Mouse (Mus musculus) small intestine, adult 2 months (tissue): ENCODE data around the gene Hdac4. TPM values are rescaled to one million over a fixed set of nuclear protein-coding genes. Genes with fewer than 3 reads are reported as not detected.

Experiments
- H3K27ac ChIP-seq: fragments of 200-500 bp; 2 replicates; pipeline ENCODE4 v1.5.1; 2012; ENCODE audit warnings: low read depth, low read length, control low read depth, inconsistent platforms; ENCODE audit not compliant: insufficient read depth
- H3K27me3 ChIP-seq: fragments of 200-500 bp; 2 replicates; pipeline ENCODE4 v1.6.1; 2012; ENCODE audit warnings: mild to moderate bottlenecking, moderate library complexity, low read length, inconsistent platforms; ENCODE audit not compliant: control insufficient read depth, insufficient read depth
- H3K36me3 ChIP-seq: fragments of 200-500 bp; 2 replicates; pipeline ENCODE4 v1.6.1; 2012; ENCODE audit warnings: mild to moderate bottlenecking, low read length, control low read depth, inconsistent platforms; ENCODE audit not compliant: control insufficient read depth, insufficient read depth
- H3K4me1 ChIP-seq: fragments of 200-500 bp; 2 replicates; pipeline ENCODE4 v1.6.1; 2012; ENCODE audit warnings: low read length, inconsistent platforms, mixed read lengths; ENCODE audit not compliant: control insufficient read depth, insufficient read depth, insufficient read length
- H3K4me3 ChIP-seq: fragments of 200-500 bp; 2 replicates; pipeline ENCODE4 v1.5.1; 2012; ENCODE audit warnings: low read depth, mild to moderate bottlenecking, control low read depth, inconsistent platforms, low read length, moderate library complexity
- CTCF ChIP-seq: fragments of 200-500 bp; IDR thresholded peaks from 2 replicates; pipeline ENCODE4 v1.5.1; 2012; ENCODE audit warnings: low read depth, mild to moderate bottlenecking, control low read depth, inconsistent platforms, low read length, moderate library complexity, mixed read lengths; ENCODE audit not compliant: insufficient replicate concordance, insufficient read length; ENCODE audit errors: extremely low read depth
- POLR2A ChIP-seq: fragments of 200-500 bp; IDR thresholded peaks from 2 replicates; pipeline ENCODE4 v1.6.1; 2012; ENCODE audit warnings: low read depth, mild to moderate bottlenecking, control low read depth, inconsistent platforms, low read length, moderate library complexity
- WGBS: fragments of 180-500 bp; shearing (Covaris S2); methylation state at CpG from one replicate; pipeline ENCODE4 v1.1.7; 2018; 5-methylcytosine and 5-hydroxymethylcytosine counted together
- polyA plus RNA-seq: library from polyadenylated mRNA; depleted of rRNA; stranded (reverse); fragments of >200 nt; gene quantifications from 2 replicates; pipeline ENCODE4 v1.2.3, GENCODE M21; 2012

Gene Hdac4
- polyA plus RNA-seq, 1 experiment: 21.0 TPM

DNA sequence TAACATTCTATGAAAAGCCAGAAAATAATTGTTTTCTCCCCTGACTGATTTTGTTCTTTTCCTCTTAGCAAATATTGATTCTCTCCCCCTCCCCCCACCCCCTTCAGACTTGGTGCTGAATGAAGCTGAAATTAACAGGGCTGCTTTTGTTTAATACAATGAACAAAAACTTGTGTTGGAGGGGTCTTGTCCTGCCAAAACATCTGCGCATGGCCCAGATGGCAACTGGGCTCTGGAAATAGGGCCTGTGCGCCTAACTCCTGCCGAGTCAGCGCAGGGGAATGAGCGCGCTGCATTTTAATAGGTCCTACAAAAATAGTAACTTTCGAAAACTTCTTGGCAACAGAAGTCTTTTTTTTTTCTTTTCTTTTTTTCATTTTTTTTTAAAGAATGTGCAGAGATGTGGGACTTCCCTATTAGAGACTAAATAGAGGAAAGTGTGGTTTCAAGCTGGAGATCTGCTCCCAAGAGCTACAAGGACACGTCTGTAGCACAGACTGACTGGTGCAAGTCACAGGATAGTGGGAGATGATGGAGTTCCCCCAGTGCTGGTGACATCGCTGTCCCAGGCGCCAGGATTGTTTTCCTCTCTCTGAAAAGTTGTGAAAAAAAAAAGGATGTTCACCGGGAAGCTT lies 20.6 kb upstream of the Hdac4 start:
- no peak overlapping the region for H3K4me3 ChIP-seq
- 78% methylated on average over 11 of the region's 11 CpGs for WGBS
- H3K4me1 ChIP-seq: no peaks in the 10 kb centered on the region
- TF ChIP-seq POLR2A (no peak), CTCF (no peak)
- H3K27ac ChIP-seq: no peak overlapping the region
- H3K36me3 ChIP-seq: no peaks in the 10 kb centered on the region
- H3K27me3 ChIP-seq: no peaks in the 10 kb centered on the region

DNA sequence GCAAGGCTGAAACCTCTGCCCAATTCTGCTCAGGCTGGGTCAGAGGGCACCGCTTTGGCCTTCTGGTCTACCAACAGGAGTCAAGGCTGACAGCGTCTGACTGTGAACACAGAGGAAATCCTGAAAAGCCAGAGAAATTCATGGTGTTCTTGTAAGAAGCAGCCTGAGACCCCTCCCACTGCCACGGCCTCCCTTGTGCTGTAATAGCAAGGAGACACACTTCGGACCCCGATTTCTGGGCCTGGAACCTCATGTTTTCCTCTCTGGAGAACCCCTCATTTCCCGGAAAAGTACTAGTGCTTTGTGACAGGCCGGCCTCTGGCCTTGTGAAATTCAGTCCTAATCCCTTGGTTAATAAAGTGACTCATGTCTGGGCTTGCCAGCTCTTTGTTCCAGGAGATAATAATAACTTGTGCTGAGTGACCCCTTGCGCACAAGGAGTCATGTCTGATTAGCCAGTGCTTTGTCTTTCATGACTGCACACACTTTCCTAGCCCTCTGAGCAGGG lies 19.7 kb upstream of the Hdac4 start:
- no peak for TF ChIP-seq POLR2A
- TF ChIP-seq CTCF: no peak
- Histone ChIP-seq H3K27ac (no peak overlapping the region), H3K36me3 (no peaks in the 10 kb centered on the region), H3K4me1 (no peaks in the 10 kb centered on the region), H3K4me3 (no peak overlapping the region), H3K27me3 (no peaks in the 10 kb centered on the region)
- 69% methylated on average over 8 of the region's 8 CpGs for WGBS

DNA sequence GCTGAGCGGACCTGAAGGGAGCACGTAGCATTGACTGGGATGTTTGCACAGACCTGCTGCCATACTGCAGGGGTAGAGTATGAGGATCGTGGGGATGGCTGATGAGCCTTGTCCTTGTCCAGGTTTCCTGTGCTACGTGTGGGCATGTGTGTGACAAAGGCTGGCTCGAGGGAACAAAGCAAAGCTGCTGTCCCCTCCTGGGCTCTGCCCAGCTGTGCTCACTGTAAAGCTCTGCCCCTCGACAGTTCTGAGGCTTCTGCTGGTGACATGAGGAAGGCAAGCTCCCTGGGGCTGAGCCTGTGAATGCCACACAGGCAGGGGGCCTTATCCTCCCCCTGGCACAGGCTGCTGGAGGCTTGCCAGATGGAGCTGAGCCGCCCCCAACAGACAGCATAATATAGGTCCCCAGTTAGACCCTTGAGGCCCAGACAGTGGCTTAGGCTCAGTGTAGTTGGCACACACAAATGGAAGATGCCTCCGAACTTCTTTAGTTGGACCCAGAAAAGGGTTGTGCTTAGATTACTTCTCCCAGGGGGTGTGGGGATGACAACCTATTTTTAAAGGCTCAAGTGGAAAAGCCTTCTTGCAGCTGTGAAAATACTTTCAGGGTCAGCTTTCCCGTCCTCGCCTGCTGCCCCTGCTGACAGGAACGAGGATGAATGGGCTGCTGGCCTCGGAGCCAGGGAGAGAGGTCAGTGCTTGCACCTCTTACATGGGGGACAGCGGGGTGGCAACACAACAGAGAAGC lies 16.7 kb upstream of the Hdac4 start:
- Histone ChIP-seq H3K4me1 (no peaks in the 10 kb centered on the region), H3K4me3 (no peak overlapping the region), H3K27me3 (no peaks in the 10 kb centered on the region), H3K27ac (no peak overlapping the region), H3K36me3 (no peaks in the 10 kb centered on the region)
- 58% methylated on average over 13 of the region's 13 CpGs for WGBS
- no peak for TF ChIP-seq CTCF
- TF ChIP-seq POLR2A: no peak

DNA sequence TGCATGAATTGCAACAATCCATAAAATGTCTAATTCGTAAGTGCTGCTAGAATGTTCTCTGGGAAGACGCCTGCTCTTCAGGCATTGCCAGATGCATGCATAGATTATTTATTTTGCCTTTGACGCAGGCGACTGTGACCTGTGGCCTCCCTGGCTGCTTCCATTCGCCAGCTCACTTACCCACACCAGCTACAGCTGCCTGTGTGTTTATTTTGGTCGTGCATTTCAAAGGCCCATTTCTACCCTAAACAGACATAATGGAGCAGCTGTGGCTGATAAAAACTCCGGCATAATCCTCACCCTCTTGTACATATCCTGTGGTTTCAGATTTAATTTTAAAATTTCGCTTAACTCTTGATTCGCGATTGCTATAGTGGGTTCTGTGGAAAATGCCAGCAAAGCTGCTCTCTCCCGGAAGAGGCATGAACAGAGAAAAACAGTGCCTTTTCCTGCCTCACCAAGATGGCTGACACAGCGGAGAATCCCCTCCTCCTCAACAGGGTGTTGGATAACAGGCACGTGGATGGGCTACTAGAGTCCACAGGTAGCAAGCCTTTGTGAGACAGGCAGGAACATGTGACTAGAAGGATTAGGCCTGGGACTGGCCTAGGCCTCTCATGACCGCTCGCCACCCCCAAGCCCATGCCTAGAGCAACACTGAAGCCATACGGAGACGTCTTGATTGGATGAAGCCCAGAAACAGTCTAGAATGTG lies 7.3 kb upstream of the Hdac4 start:
- Histone ChIP-seq H3K27me3 (no peaks in the 10 kb centered on the region), H3K27ac (no peak overlapping the region), H3K4me3 (no peak overlapping the region), H3K36me3 (no peaks in the 10 kb centered on the region), H3K4me1 (no peaks in the 10 kb centered on the region)
- 81% methylated on average over 17 of the region's 17 CpGs for WGBS
- no peak for TF ChIP-seq CTCF
- no peak for TF ChIP-seq POLR2A

DNA sequence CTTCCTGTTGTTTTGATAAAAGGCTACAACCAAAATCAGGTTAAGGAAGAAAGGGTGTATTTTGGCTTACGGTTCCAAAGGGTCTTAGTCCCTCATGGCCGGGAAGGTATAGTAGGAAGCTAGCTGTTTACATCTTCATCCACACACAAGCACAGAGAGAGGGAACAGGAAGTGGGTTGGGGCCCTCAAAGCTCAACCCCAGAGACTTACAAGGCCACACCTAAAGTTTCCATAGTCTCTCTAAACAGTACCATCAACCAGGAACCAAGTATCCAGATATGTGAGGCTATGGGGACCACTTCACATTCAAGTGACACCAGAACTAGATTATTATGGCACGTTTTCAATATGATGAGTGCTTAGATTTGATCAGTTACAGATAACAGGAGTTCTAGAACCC lies 5.0 kb downstream of the Hdac4 start:
- no peak overlapping the region for H3K4me3 ChIP-seq
- H3K36me3 ChIP-seq: no peaks in the 10 kb centered on the region
- TF ChIP-seq POLR2A: no peak
- no peak for TF ChIP-seq CTCF
- WGBS: 78% methylated on average over 3 of the region's 3 CpGs
- no peaks in the 10 kb centered on the region for H3K27me3 ChIP-seq
- H3K27ac ChIP-seq: no peak overlapping the region
- no peaks in the 10 kb centered on the region for H3K4me1 ChIP-seq

DNA sequence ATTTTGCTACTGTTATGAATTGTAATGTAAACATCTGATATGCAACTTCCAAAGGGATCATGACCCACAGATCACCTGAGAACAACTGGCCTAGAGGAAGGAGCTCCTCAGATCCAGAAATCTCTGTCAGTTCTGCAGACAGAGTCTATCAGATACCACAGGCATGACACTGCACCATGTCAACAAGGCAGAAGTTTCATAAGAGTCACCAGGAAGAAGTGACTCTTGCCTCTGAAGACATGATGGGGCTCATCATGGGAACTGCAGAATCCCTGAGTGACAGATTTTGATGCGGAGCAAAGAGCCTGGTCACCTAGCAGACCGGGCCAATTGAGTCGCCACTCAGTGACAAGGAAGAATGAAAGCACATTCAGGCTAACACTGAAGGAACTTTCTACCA lies 8.4 kb downstream of the Hdac4 start:
- H3K36me3 ChIP-seq: no peaks in the 10 kb centered on the region
- H3K27me3 ChIP-seq: no peaks in the 10 kb centered on the region
- H3K27ac ChIP-seq: no peak overlapping the region
- no peak for TF ChIP-seq CTCF
- TF ChIP-seq POLR2A: no peak
- no peak overlapping the region for H3K4me3 ChIP-seq
- H3K4me1 ChIP-seq: no peaks in the 10 kb centered on the region
- WGBS: 90% methylated on average over 3 of the region's 3 CpGs

DNA sequence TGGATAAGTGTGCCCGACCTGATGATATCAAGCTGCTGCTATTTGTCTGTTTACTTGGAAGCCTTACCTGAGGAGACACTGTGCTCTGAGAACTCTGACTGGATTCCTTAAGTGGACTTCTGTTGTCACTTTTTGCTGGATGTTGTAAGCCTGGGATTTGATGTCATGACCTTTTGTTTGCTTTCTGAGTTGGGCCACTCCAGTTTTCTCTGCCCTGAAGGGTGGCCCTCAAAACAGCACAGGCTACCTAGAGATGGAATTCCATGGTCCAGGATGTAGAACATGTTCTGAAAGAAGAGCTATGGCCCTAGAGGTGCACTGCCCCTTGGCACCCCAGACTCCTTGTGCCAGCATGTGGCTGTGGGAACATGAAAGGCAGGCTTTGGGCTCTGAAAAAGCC lies 10.9 kb downstream of the Hdac4 start:
- no peak overlapping the region for H3K27ac ChIP-seq
- H3K36me3 ChIP-seq: no peaks in the 10 kb centered on the region
- TF ChIP-seq CTCF (no peak), POLR2A (no peak)
- H3K4me1 ChIP-seq: no peaks in the 10 kb centered on the region
- no peaks in the 10 kb centered on the region for H3K27me3 ChIP-seq
- no peak overlapping the region for H3K4me3 ChIP-seq
- 45% methylated on average over 1 of the region's 1 CpGs for WGBS
